Mouse (Mus musculus) erythroblast, embryonic 14.5 days (primary cell): ENCODE data around the gene Gm45711. TPM values are rescaled to one million over a fixed set of nuclear protein-coding genes. Genes with fewer than 3 reads are reported as not detected.
"Not testable (repeated sequence)": the region's sequence is repeated elsewhere in the genome, so short reads cannot be mapped to it uniquely, and the experiment has no call there.

Experiments
- H3K27me3 ChIP-seq: 2 replicates; pipeline ENCODE4 v1.6.1; 2012; ENCODE audit warnings: inconsistent platforms; ENCODE audit not compliant: control insufficient read depth
- H3K36me3 ChIP-seq: 2 replicates; pipeline ENCODE4 v1.6.1; 2012; ENCODE audit warnings: mild to moderate bottlenecking, inconsistent platforms; ENCODE audit not compliant: control insufficient read depth
- H3K4me1 ChIP-seq: 2 replicates; pipeline ENCODE4 v1.6.1; 2012; ENCODE audit warnings: inconsistent platforms; ENCODE audit not compliant: control insufficient read depth
- H3K4me3 ChIP-seq: replicated peaks from 2 replicates; pipeline ENCODE3; 2012; ENCODE audit warnings: moderate library complexity, mild to moderate bottlenecking, inconsistent platforms
- H3K9me3 ChIP-seq: 2 replicates; pipeline ENCODE4 v1.6.1; 2012; ENCODE audit warnings: low read length, inconsistent platforms, mixed read lengths; ENCODE audit not compliant: control insufficient read depth
- GATA1 ChIP-seq: IDR thresholded peaks from 2 replicates; pipeline ENCODE4 v1.6.1; 2012; ENCODE audit warnings: low read length, inconsistent platforms, mixed read lengths
- TAL1 ChIP-seq: IDR thresholded peaks from 3 replicates; pipeline ENCODE4 v1.6.1; 2012; ENCODE audit warnings: low read length, inconsistent platforms, mixed read lengths
- polyA plus RNA-seq: library from polyadenylated mRNA; stranded (reverse); fragments of >175 nt; gene quantifications from 2 replicates; pipeline ENCODE4 v1.2.3, GENCODE M21; 2012

Gene Gm45711
- polyA plus RNA-seq, 1 experiment: not detected

- no peak for TF ChIP-seq GATA1
- TF ChIP-seq TAL1: no peak
- no peaks in the 10 kb centered on the region for H3K27me3 ChIP-seq
- no peaks in the 10 kb centered on the region; the same call in 1 of the 2 replicates for H3K9me3 ChIP-seq
- H3K4me3 ChIP-seq: no peak overlapping the region
- peaks cover 7% of the 10 kb centered on the region for H3K36me3 ChIP-seq
- peaks cover 2% of the 10 kb centered on the region; the same call in 1 of the 2 replicates for H3K4me1 ChIP-seq
Observed at GRCm38 (mm10) chr8:104268937-104269440, 40.9 kb downstream of the Gm45711 start.

GRCm38 (mm10) chr8:104268368-104268767 is 41.5 kb downstream of the Gm45711 start:
- Histone ChIP-seq H3K4me1 (peaks cover 2% of the 10 kb centered on the region; the same call in 1 of the 2 replicates), H3K36me3 (peaks cover 13% of the 10 kb centered on the region), H3K9me3 (no peaks in the 10 kb centered on the region; the same call in 1 of the 2 replicates), H3K27me3 (no peaks in the 10 kb centered on the region), H3K4me3 (no peak overlapping the region)
- no peak for TF ChIP-seq GATA1
- TF ChIP-seq TAL1: no peak

- H3K36me3 ChIP-seq: peaks cover 24% of the 10 kb centered on the region
- not testable (repeated sequence) for H3K9me3 ChIP-seq, H3K27me3 ChIP-seq, H3K4me1 ChIP-seq, H3K4me3 ChIP-seq
Observed at GRCm38 (mm10) chr8:104264271-104264935, 45.5 kb downstream of the Gm45711 start.

- H3K36me3 ChIP-seq: peaks cover 40% of the 10 kb centered on the region
Observed at GRCm38 (mm10) chr8:104261802-104262201, 48.1 kb downstream of the Gm45711 start.

GRCm38 (mm10) chr8:104253016-104253415 is 56.9 kb downstream of the Gm45711 start:
- peaks cover 2% of the 10 kb centered on the region for H3K36me3 ChIP-seq
- no peaks in the 10 kb centered on the region for H3K27me3 ChIP-seq
- peaks cover 33% of the 10 kb centered on the region for H3K4me1 ChIP-seq
- no peaks in the 10 kb centered on the region for H3K9me3 ChIP-seq
- H3K4me3 ChIP-seq: no peak overlapping the region
- TF ChIP-seq TAL1 (no peak), GATA1 (no peak)

More at GRCm38 (mm10) chr8:104261802-104262201, 48.1 kb downstream of the Gm45711 start:
- H3K9me3 ChIP-seq, H3K4me1 ChIP-seq, H3K27me3 ChIP-seq, H3K4me3 ChIP-seq: not testable (repeated sequence)

- H3K27me3 ChIP-seq: no peaks in the 10 kb centered on the region
- H3K9me3 ChIP-seq: no peaks in the 10 kb centered on the region
- TF ChIP-seq GATA1 (no peak), TAL1 (no peak)
- H3K36me3 ChIP-seq: no peaks in the 10 kb centered on the region
- H3K4me3 ChIP-seq: peak overlapping the region; percentile 69
- peaks cover 47% of the 10 kb centered on the region for H3K4me1 ChIP-seq
Observed at GRCm38 (mm10) chr8:104251461-104251860, 58.4 kb downstream of the Gm45711 start.

GRCm38 (mm10) chr8:104250439-104251367 is 59.2 kb downstream of the Gm45711 start, which contains the start of gene Cklf:
Gene Cklf (plus strand): TSS chr8:104250861.
- peaks cover 47% of the 10 kb centered on the region for H3K4me1 ChIP-seq
- TF ChIP-seq TAL1: no peak; the same call in 2 of the 3 replicates
- no peak for TF ChIP-seq GATA1

GRCm38 (mm10) chr8:104249442-104249996 is 60.4 kb downstream of the Gm45711 start:
- Histone ChIP-seq H3K27me3 (no peaks in the 10 kb centered on the region), H3K4me1 (peaks cover 47% of the 10 kb centered on the region), H3K36me3 (no peaks in the 10 kb centered on the region), H3K4me3 (no peak overlapping the region), H3K9me3 (no peaks in the 10 kb centered on the region)
- no peak for TF ChIP-seq TAL1
- no peak for TF ChIP-seq GATA1

More at GRCm38 (mm10) chr8:104250439-104251367, 59.2 kb downstream of the Gm45711 start, which contains the start of gene Cklf:
- H3K9me3 ChIP-seq: no peaks in the 10 kb centered on the region
- H3K27me3 ChIP-seq: no peaks in the 10 kb centered on the region
- peak within 1 kb of the TSS; percentile 69 for H3K4me3 ChIP-seq
- H3K36me3 ChIP-seq: no peaks in the 10 kb centered on the region

- Histone ChIP-seq H3K9me3 (no peaks in the 10 kb centered on the region), H3K4me1 (peaks cover 47% of the 10 kb centered on the region), H3K36me3 (no peaks in the 10 kb centered on the region), H3K4me3 (peak within 1 kb of the TSS; percentile 89), H3K27me3 (no peaks in the 10 kb centered on the region)
- TF ChIP-seq GATA1: no peak
- TF ChIP-seq TAL1: no peak
Observed at GRCm38 (mm10) chr8:104248276-104248675, 61.6 kb downstream of the Gm45711 start, which contains the start of gene Tk2. Gene Tk2 (minus strand): TSS chr8:104248558.
